Mouse (Mus musculus): ENCODE measurements around the gene Rassf2. TPM values are rescaled to one million over a fixed set of nuclear protein-coding genes. Genes with fewer than 3 reads are reported as not detected.

Gene Rassf2
- polyA plus RNA-seq, 1 experiment: 11.9 TPM

DNA sequence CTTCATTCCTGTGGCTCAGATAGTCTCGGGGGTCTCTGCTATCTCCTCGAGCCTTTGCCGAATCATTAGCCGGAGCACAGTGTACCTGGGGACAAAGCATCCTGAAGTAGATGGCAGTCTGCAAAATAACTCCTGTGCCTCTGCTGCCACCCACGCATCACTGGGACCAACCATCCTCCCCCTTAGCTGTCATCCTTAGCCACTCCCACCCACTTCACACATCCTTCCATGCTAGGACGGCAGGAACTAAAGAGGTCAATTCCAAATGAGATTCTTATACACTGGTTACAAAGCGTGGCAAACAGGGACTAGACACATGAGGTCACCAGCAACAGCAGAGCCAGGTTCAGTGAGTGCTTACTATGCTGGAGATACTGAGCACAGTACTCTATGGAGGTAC is 33.7 kb downstream of the Rassf2 start:
- Histone ChIP-seq H3K27ac (ENCODE audit: insufficient read depth, low read length) (no peak overlapping the region), H3K4me1 (ENCODE audit: control insufficient read depth, insufficient read depth, low read length) (no peaks in the 10 kb centered on the region), H3K4me3 (ENCODE audit: insufficient read depth, low read length) (no peak overlapping the region)
- no peak for TF ChIP-seq CTCF (IDR thresholded peaks at IDR 0.05; ENCODE audit: borderline replicate concordance, insufficient read depth, low read length)
- TF ChIP-seq POLR2A (IDR thresholded peaks at IDR 0.05; ENCODE audit: low read depth, low read length): no peak

DNA sequence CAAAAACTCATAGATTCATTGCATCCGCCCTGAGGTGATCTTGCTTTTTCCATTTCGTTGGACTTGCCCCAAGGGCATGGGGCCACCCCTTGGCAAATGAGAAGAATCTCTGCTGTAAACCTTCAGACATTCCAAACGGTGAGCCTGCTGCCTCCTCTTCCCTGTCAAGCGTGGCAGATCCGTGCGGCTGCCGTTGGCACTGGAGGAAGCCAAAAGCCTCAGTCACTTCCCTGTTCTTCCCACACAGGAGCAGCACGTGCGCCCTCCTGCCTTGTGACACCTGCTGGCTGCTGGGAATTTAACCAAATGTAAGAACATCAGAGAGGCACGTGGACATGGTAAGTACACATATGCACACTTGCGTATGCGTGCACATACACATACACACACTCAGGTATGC is 34.3 kb downstream of the Rassf2 start:
- Histone ChIP-seq H3K4me3 (ENCODE audit: insufficient read depth, low read length) (no peak overlapping the region), H3K27ac (ENCODE audit: insufficient read depth, low read length) (no peak overlapping the region), H3K4me1 (ENCODE audit: control insufficient read depth, insufficient read depth, low read length) (no peaks in the 10 kb centered on the region; the same call in 1 of the 2 replicates)
- TF ChIP-seq CTCF (IDR thresholded peaks at IDR 0.05; ENCODE audit: borderline replicate concordance, insufficient read depth, low read length): no peak
- TF ChIP-seq POLR2A (IDR thresholded peaks at IDR 0.05; ENCODE audit: low read depth, low read length): no peak

DNA sequence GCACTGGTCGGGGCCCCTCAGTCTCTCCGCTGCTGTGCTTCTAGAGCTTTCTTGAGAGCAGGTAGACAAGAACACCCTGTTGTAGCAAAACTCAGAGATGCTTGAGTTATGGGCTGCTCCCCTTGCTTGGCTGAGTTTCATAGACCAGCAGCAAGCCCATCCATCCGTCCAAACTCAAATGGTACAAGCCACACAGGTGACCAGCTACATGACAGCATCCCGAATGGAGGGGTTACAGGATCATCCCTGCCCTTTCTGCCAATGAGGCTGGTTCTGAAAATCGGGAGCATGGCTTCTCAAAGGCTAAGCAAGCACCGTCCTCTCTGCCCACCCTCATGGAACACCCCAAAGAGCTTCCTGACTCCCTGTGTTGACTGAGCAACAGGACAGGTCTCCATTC is 35.1 kb downstream of the Rassf2 start:
- Histone ChIP-seq H3K4me3 (ENCODE audit: insufficient read depth, low read length) (no peak overlapping the region), H3K4me1 (ENCODE audit: control insufficient read depth, insufficient read depth, low read length) (no peaks in the 10 kb centered on the region; the same call in 1 of the 2 replicates), H3K27ac (ENCODE audit: insufficient read depth, low read length) (no peak overlapping the region)
- TF ChIP-seq CTCF (IDR thresholded peaks at IDR 0.05; ENCODE audit: borderline replicate concordance, insufficient read depth, low read length): no peak

DNA sequence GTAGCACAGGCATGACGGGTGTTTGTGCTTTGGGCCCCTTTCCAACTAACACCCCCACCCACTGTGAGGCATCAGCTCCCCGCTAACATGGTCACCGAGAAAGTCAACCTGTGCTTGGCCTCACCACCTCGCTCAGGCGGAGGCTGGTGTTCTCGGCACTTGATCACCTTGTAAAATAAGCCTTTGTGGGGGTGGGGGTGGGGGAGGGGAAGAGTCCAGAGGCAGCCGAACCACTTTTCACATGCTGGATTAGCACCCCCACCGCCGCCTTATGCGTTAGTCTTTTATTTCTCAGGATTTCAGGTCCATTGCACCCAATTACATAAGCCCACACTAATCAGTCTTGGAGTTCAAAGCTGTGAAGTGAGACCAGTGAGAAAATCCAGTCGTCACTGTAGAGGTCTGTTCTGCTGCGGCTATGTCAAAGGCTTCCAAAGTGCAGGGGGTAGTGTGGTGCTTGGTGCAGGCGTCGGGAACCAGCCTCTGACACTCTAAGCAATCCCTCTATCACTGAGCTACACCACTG is 36.4 kb downstream of the Rassf2 start:
- H3K4me3 ChIP-seq (ENCODE audit: insufficient read depth, low read length): no peak overlapping the region
- H3K4me1 ChIP-seq (ENCODE audit: control insufficient read depth, insufficient read depth, low read length): no peaks in the 10 kb centered on the region; the same call in 1 of the 2 replicates
- no peak for TF ChIP-seq CTCF (IDR thresholded peaks at IDR 0.05; ENCODE audit: borderline replicate concordance, insufficient read depth, low read length)
- no peak for TF ChIP-seq POLR2A (IDR thresholded peaks at IDR 0.05; ENCODE audit: low read depth, low read length)
- no peak overlapping the region for H3K27ac ChIP-seq (ENCODE audit: insufficient read depth, low read length)

DNA sequence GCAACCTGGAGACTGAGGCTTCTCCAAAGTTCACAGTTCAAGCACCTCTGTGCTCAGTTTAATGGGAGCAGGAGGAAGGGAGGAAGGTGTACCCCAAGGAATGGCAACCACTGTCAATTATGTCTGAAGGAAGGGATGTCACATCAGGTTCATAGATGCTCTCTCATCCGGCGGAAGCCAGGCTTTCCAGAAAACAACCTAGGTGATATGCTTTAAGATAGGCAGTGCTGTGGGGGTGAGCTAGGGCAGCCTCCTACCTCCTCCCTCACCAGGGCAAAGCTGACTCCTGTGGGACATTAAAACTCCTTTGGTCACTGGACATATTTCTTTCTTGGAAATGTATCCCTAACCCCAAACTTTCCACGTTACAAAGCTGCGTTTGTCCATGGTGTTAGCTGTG is 36.9 kb downstream of the Rassf2 start:
- TF ChIP-seq POLR2A (IDR thresholded peaks at IDR 0.05; ENCODE audit: low read depth, low read length) (no peak), CTCF (IDR thresholded peaks at IDR 0.05; ENCODE audit: borderline replicate concordance, insufficient read depth, low read length) (no peak)
- Histone ChIP-seq H3K4me3 (ENCODE audit: insufficient read depth, low read length) (no peak overlapping the region), H3K27ac (ENCODE audit: insufficient read depth, low read length) (no peak overlapping the region), H3K4me1 (ENCODE audit: control insufficient read depth, insufficient read depth, low read length) (no peaks in the 10 kb centered on the region; the same call in 1 of the 2 replicates)

DNA sequence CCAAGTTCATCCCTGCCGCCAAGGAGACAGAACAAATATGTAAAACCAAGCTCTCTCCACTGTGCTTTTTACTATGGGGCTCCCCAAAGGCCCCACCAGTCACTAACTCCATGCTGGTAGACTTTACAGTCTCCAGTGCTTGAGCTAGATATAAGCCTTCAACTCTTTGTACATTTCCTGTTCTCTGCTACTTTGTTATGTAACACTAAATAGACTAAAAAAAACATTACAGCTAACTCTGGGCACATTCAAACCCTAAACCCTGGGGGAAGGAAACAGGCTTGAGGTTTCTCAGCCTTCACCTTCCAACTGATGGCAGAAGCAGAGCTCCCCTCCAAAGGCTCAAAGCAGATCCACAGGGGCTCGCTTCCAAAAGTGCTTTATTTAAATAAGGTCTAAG is 37.6 kb downstream of the Rassf2 start:
- H3K4me3 ChIP-seq (ENCODE audit: insufficient read depth, low read length): no peak overlapping the region
- H3K27ac ChIP-seq (ENCODE audit: insufficient read depth, low read length): no peak overlapping the region
- no peaks in the 10 kb centered on the region; the same call in 1 of the 2 replicates for H3K4me1 ChIP-seq (ENCODE audit: control insufficient read depth, insufficient read depth, low read length)
- TF ChIP-seq POLR2A (IDR thresholded peaks at IDR 0.05; ENCODE audit: low read depth, low read length): no peak
- TF ChIP-seq CTCF (IDR thresholded peaks at IDR 0.05; ENCODE audit: borderline replicate concordance, insufficient read depth, low read length): no peak

DNA sequence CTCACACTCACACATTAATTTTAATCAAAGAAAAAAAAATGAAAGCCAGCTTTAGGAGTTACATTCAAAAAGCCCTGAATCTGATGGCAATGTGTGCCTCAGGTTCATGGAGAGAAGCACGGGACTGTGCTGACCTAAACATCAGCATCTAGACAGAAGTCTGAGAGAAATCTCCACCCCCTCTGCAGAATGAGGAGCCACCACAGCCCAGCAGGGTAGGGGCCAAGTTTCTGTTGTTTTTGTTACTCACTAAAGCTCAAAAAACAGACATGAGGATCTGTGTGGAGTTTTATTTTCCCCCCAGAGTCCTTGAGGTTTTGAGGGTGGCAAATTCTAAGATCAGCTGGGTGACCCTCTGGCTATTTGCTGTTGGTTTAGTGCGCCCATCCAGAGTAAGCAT is 41.5 kb downstream of the Rassf2 start:
- Histone ChIP-seq H3K27ac (ENCODE audit: insufficient read depth, low read length) (no peak overlapping the region), H3K4me1 (ENCODE audit: control insufficient read depth, insufficient read depth, low read length) (no peaks in the 10 kb centered on the region; the same call in 1 of the 2 replicates)

DNA sequence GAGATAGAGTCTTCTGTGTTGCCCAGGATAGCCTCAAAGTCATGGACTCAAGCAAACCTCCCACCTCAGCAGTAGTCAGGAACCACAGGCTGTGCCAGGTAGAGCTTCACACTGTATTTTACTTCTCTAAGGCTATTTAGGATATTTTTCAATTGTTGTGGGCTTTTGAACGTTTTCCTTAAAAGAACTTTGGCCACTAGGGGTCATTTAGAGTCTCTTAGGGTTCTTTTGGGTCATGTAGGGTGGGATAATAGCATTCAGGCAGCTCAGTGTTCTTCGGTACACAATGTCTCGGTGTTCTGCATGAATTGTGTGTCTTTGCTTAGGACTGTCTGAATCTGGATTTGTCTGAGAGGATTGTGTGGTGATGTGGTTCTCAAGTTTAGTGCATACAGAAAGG is 42.1 kb downstream of the Rassf2 start:
- H3K4me3 ChIP-seq (ENCODE audit: insufficient read depth, low read length): no peak overlapping the region
- TF ChIP-seq CTCF (IDR thresholded peaks at IDR 0.05; ENCODE audit: borderline replicate concordance, insufficient read depth, low read length) (no peak), POLR2A (IDR thresholded peaks at IDR 0.05; ENCODE audit: low read depth, low read length) (no peak)
- H3K27ac ChIP-seq (ENCODE audit: insufficient read depth, low read length): no peak overlapping the region
- no peaks in the 10 kb centered on the region; the same call in 1 of the 2 replicates for H3K4me1 ChIP-seq (ENCODE audit: control insufficient read depth, insufficient read depth, low read length)

More for the DNA sequence above, 41.5 kb downstream of the Rassf2 start:
- no peak overlapping the region for H3K4me3 ChIP-seq (ENCODE audit: insufficient read depth, low read length)
- TF ChIP-seq POLR2A (IDR thresholded peaks at IDR 0.05; ENCODE audit: low read depth, low read length) (no peak), CTCF (IDR thresholded peaks at IDR 0.05; ENCODE audit: borderline replicate concordance, insufficient read depth, low read length) (no peak)

DNA sequence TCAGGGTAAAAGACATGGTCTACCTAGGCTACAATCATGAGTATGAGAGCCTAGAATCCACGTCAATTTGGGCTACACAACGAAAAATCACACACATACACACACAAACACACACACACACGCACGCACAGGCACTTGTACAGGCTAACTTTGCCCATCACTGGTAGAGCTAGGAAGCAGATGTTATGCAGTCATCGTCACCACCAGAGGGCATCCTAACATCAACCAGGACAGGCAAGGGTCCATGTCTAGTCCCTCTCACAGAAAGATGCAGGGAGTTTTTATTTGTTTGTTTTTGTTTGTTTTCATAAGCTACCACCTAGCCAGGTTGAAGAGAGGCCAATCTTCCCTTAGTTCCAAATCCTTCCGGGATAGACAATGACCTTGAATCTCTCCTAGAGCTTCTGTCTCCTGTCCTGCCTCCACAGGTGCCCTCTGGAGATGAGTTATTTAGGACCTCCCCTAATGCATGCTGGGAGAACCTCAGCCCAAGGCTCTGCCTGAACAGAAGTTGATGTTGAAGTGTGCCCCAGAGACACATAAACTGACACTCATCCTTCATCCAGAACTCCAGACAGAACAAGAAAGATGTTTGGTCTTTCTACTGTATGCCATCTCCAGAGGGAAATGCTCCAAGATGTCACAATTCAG is 47.4 kb downstream of the Rassf2 start:
- H3K4me1 ChIP-seq (ENCODE audit: control insufficient read depth, insufficient read depth, low read length): no peaks in the 10 kb centered on the region
- H3K4me3 ChIP-seq (ENCODE audit: insufficient read depth, low read length): no peak overlapping the region
- no peak for TF ChIP-seq POLR2A (IDR thresholded peaks at IDR 0.05; ENCODE audit: low read depth, low read length)
- TF ChIP-seq CTCF (IDR thresholded peaks at IDR 0.05; ENCODE audit: borderline replicate concordance, insufficient read depth, low read length): peak; percentile 95; the same call in 1 of the 2 replicates
- no peak overlapping the region for H3K27ac ChIP-seq (ENCODE audit: insufficient read depth, low read length)

DNA sequence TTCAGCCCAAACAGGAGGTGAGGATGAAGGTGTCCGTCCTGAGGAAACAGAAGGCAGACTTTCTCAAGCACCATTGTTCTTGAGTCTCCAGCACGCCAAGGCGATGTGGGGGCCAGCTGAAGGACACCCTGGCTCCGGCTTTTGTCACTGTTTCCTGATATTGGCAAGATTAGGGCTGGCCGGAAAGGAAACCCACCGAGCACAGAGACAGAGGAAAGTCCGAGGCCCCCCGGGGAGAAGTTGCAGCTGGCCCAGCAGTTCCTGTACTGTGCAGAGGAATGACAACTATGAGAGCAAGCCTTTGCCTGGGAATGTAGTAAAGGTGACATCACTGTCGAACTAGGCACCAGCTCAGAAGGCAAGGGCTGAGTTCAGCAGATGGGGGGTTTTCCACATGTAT is 49.2 kb downstream of the Rassf2 start:
- H3K27ac ChIP-seq (ENCODE audit: insufficient read depth, low read length): no peak overlapping the region
- no peak for TF ChIP-seq CTCF (IDR thresholded peaks at IDR 0.05; ENCODE audit: borderline replicate concordance, insufficient read depth, low read length)
- TF ChIP-seq POLR2A (IDR thresholded peaks at IDR 0.05; ENCODE audit: low read depth, low read length): no peak
- no peak overlapping the region for H3K4me3 ChIP-seq (ENCODE audit: insufficient read depth, low read length)
- no peaks in the 10 kb centered on the region for H3K4me1 ChIP-seq (ENCODE audit: control insufficient read depth, insufficient read depth, low read length)

Measured in embryonic fibroblast, embryonic 13.5 days (primary cell).